Mouse (Mus musculus) effector memory CD4-positive, alpha-beta T cell, adult 7 months (primary cell): ENCODE results near the gene Rsbn1. TPM values are rescaled to one million over a fixed set of nuclear protein-coding genes. Genes with fewer than 3 reads are reported as not detected.

Experiments
- polyA plus RNA-seq: library from polyadenylated mRNA; unstranded; fragments of 100-300 nt; shearing (Covaris generic); gene quantifications from one replicate; pipeline ENCODE4 v1.2.1, GENCODE M21; 2017

Rsbn1 gene
- polyA plus RNA-seq = 45.8 TPM

DNA sequence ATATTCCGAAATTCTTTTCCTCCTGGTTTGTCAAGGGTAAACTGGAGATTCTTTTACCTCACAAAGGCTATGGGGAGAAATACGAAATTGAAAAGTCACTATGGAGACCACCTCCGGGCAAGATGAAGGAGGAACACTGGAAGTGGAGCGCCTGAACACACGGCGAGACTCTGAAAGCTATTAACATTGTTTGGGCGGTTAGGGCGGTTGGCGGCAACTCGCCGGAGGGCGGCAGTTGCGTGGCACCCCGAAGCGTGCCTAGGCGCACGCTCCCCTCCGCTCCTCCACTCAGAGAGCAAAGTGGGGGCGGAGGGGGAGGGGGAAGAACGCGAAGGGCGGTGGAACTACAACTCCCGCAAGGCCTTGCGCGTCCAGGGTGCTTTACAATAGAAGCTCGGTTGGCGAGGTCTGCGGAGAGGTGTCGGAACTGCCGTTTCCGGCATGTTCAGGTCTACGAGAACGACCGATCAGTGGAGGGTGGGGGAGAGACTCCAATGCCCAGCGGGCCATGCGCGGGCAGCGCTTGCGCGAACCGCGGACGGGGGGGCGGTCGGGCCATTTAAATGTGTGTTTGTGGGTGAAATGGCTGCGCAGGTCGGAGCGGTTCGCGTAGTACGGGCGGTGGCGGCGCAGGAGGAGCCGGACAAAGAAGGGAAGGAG is at the start of gene Rsbn1:
Gene Rsbn1 (plus strand): TSS at position 111 of the 660 bp plus-strand sequence.

DNA sequence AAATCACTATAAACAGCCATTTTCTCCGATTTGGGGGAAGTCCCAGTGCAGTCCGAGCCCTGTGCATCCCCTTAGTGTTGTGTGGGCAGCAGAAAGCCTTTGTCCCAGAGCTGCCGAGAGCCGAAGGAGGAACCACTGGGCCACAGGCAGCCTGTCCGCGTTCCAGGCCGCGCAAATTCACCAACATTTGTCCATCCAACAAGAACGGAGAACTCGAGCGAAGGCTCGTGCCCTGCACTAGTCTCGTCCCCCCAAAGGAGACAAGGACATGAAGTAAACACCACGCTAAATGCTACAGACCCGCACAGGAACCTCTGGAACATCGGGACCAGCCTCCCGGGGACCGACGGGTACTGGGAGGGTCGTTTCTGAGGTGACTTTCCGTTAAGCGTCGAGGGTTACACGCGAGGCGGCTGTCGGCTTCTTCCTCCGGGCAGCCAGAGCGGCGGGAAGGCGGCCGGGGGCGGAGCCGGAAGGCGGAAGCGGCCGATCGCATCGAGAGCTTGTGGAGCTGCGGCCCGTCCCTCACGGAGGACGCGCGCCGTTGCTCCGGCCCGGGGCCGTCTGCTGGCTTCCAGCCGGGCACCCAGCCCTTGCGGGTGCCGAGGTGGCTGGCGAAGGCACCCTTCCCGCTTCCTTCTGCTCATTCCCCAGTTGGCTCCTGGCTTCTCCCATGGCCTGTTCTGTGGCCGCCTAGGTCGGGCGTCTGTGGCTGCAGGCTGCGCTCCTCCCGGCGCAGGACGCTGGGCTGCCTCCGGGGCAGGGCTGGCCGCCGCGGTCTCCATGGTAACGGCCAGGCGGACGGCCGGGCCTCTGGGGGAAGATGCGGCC is 54.2 kb downstream of the Rsbn1 start, which contains the start of gene Phtf1:
Gene Phtf1 (plus strand): TSS at position 250 of the 831 bp plus-strand sequence.

Other genes starting within 250 kb of the Rsbn1 start
- 0.99 TPM for gene Olfml3, start 176.1 kb upstream of the Rsbn1 start, polyA plus RNA-seq
- gene Gm10964, start 174.8 kb upstream of the Rsbn1 start, polyA plus RNA-seq = not detected
- gene Hipk1, start 122.6 kb upstream of the Rsbn1 start, polyA plus RNA-seq = 64.6 TPM
- gene Dclre1b, start 104.7 kb upstream of the Rsbn1 start, polyA plus RNA-seq = 17.1 TPM
- 23.0 TPM for gene Ap4b1, start 104.6 kb upstream of the Rsbn1 start, polyA plus RNA-seq
- not detected for gene Gm43064, start 104.5 kb upstream of the Rsbn1 start, polyA plus RNA-seq
- gene Bcl2l15, start 81.5 kb upstream of the Rsbn1 start, polyA plus RNA-seq = 1.5 TPM
- 890 TPM for gene Ptpn22, start 54.3 kb upstream of the Rsbn1 start, polyA plus RNA-seq
- gene Phtf1, start 54.0 kb downstream of the Rsbn1 start, polyA plus RNA-seq = 41.4 TPM